ENCODE assay signal across 8 mouse cellular contexts in genomic region chr2:70661715-70662495, GRCm38 (mm10). TPM values are rescaled to one million over a fixed set of nuclear protein-coding genes. Genes with fewer than 3 reads are reported as not detected.
DNase-seq lines count a peak whose midpoint lies in the region; ATAC-seq and TF ChIP-seq lines count a peak whose summit lies in the region.

Gene Gm26558 (minus strand): TSS chr2:70662108.

- H3K9me3 ChIP-seq in heart, embryonic 10.5 days, result no peaks in the 10 kb centered on the region
- no peaks in the 10 kb centered on the region for H3K9me3 ChIP-seq in forebrain, postnatal 0 days (ENCODE audit: low read length)
- H3K9me3 ChIP-seq in limb, embryonic 12.5 days, result no peaks in the 10 kb centered on the region
- H3K9me3 ChIP-seq in midbrain, embryonic 14.5 days (ENCODE audit: control insufficient read depth, low read length), result no peaks in the 10 kb centered on the region

- peak within 1 kb of the TSS; percentile 99 for H3K27ac ChIP-seq in heart, embryonic 10.5 days
- peak within 1 kb of the TSS; percentile 86 for H3K27ac ChIP-seq in forebrain, postnatal 0 days (ENCODE audit: low read depth, low read length)
- peak within 1 kb of the TSS; percentile 91 for H3K27ac ChIP-seq in limb, embryonic 12.5 days
- peak within 1 kb of the TSS; percentile 89 for H3K27ac ChIP-seq in midbrain, embryonic 14.5 days (replicated peaks; ENCODE audit: low read depth, low read length)

- peaks cover 55% of the 10 kb centered on the region for H3K79me2 ChIP-seq in C2C12 (ENCODE audit: control insufficient read depth, insufficient read depth)

- peak within 1 kb of the TSS; percentile 84 for H3K4me2 ChIP-seq in forebrain, postnatal 0 days (ENCODE audit: low read depth)
- H3K4me2 ChIP-seq in limb, embryonic 12.5 days, result peak within 1 kb of the TSS; percentile 84
- peak within 1 kb of the TSS; percentile 78 for H3K4me2 ChIP-seq in midbrain, embryonic 14.5 days (ENCODE audit: low read length)

- intact Hi-C loops in heart, postnatal 10 days (cut with DNase I), result no loop called here

- under 1% methylated on average over 54 of the region's 54 CpGs for WGBS in heart, embryonic 10.5 days
- 2% methylated on average over 47 of the region's 54 CpGs for WGBS in forebrain, postnatal 0 days
- under 1% methylated on average over 54 of the region's 54 CpGs for WGBS in limb, embryonic 12.5 days
- WGBS in midbrain, embryonic 14.5 days, result under 1% methylated on average over 54 of the region's 54 CpGs

- H3K36me3 ChIP-seq in heart, embryonic 10.5 days, result peaks cover 9% of the 10 kb centered on the region; the same call in 1 of the 2 replicates
- H3K36me3 ChIP-seq in C2C12 (ENCODE audit: control insufficient read depth, insufficient read depth), result peaks cover 17% of the 10 kb centered on the region
- H3K36me3 ChIP-seq in forebrain, postnatal 0 days (ENCODE audit: insufficient read depth), result no peaks in the 10 kb centered on the region
- H3K36me3 ChIP-seq in limb, embryonic 12.5 days, result peaks cover 14% of the 10 kb centered on the region
- no peaks in the 10 kb centered on the region for H3K36me3 ChIP-seq in midbrain, embryonic 14.5 days (ENCODE audit: control insufficient read depth, insufficient read depth, low read length)

- H3K4me1 ChIP-seq in heart, embryonic 10.5 days, result peaks cover 18% of the 10 kb centered on the region
- H3K4me1 ChIP-seq in forebrain, postnatal 0 days (ENCODE audit: insufficient read depth), result peaks cover 12% of the 10 kb centered on the region; the same call in 1 of the 2 replicates
- peaks cover 16% of the 10 kb centered on the region for H3K4me1 ChIP-seq in limb, embryonic 12.5 days (replicated peaks)
- peaks cover 11% of the 10 kb centered on the region for H3K4me1 ChIP-seq in midbrain, embryonic 14.5 days (ENCODE audit: control insufficient read depth, insufficient read depth, low read length)

- 0 out of 2 replicates have a peak, but pooled peaks cover 4% of the 10 kb centered on the region for H3K27me3 ChIP-seq in heart, embryonic 10.5 days (ENCODE audit: insufficient read depth, poor library complexity, severe bottlenecking)
- peaks cover 8% of the 10 kb centered on the region for H3K27me3 ChIP-seq in C2C12 (ENCODE audit: control insufficient read depth, insufficient read depth, insufficient read length)
- no peaks in the 10 kb centered on the region for H3K27me3 ChIP-seq in forebrain, postnatal 0 days (ENCODE audit: insufficient read depth, low read length)
- H3K27me3 ChIP-seq in limb, embryonic 12.5 days, result no peaks in the 10 kb centered on the region; the same call in 1 of the 2 replicates
- H3K27me3 ChIP-seq in midbrain, embryonic 14.5 days (ENCODE audit: control insufficient read depth, insufficient read depth, low read length), result no peaks in the 10 kb centered on the region

- H3K4me3 ChIP-seq in heart, embryonic 10.5 days, result peak within 1 kb of the TSS; percentile 97
- H3K4me3 ChIP-seq in C2C12 (ENCODE audit: insufficient read depth, poor library complexity, severe bottlenecking), result peak within 1 kb of the TSS; percentile 96
- peak within 1 kb of the TSS; percentile 97 for H3K4me3 ChIP-seq in forebrain, postnatal 0 days (ENCODE audit: low read depth, low read length)
- H3K4me3 ChIP-seq in limb, embryonic 12.5 days (replicated peaks), result peak within 1 kb of the TSS; percentile 90
- H3K4me3 ChIP-seq in midbrain, embryonic 14.5 days (replicated peaks; ENCODE audit: low read depth, low read length), result peak within 1 kb of the TSS; percentile 90

- peaks cover 52% of the 10 kb centered on the region for H3K79me3 ChIP-seq in C2C12 (ENCODE audit: low read depth)

- peak; percentile 61 for ATAC-seq in forebrain, postnatal 0 days
- ATAC-seq in limb, embryonic 12.5 days (ENCODE audit: insufficient number of reproducible peaks, insufficient read depth, low FRiP score, low TSS enrichment, low read depth), result peak; percentile 72
- ATAC-seq in midbrain, embryonic 14.5 days (ENCODE audit: low FRiP score, low TSS enrichment), result peak; percentile 75

- peak; percentile 85 for DNase-seq in heart, embryonic 10.5 days (ENCODE audit: low spot score)
- no peak for DNase-seq in heart, postnatal 10 days
- peak; percentile 42 for DNase-seq in c-Kit-positive CD71-positive TER-119-positive erythroid progenitor cells, embryonic 14.5 days (ENCODE audit: low spot score)
- no peak for DNase-seq in forebrain, postnatal 0 days
- DNase-seq in midbrain, embryonic 14.5 days, result no peak
- no peak for DNase-seq in MN1 (ENCODE audit: low spot score)

- H3ac ChIP-seq in C2C12 (ENCODE audit: control insufficient read depth, insufficient read length, low read depth), result peak within 1 kb of the TSS; percentile 84

- peak within 1 kb of the TSS; percentile 91 for H3K9ac ChIP-seq in forebrain, postnatal 0 days
- peak within 1 kb of the TSS; percentile 96 for H3K9ac ChIP-seq in limb, embryonic 12.5 days (replicated peaks)
- H3K9ac ChIP-seq in midbrain, embryonic 14.5 days (replicated peaks; ENCODE audit: low read length), result peak within 1 kb of the TSS; percentile 91

- TF ChIP-seq CTCF in C2C12 (IDR thresholded peaks at IDR 0.05; ENCODE audit: control insufficient read depth, insufficient read depth, insufficient read length), result no peak
- TF ChIP-seq CTCF in forebrain, postnatal 0 days (IDR thresholded peaks at IDR 0.05; ENCODE audit: low read depth), result no peak

TF ChIP-seq in C2C12, 6 proteins besides CTCF, POLR2A, EP300 and RAD21:
- TF ChIP-seq USF1 (IDR thresholded peaks at IDR 0.05; ENCODE audit: low read depth), result no peak
- TF ChIP-seq MYOD1 (IDR thresholded peaks at IDR 0.05; ENCODE audit: control insufficient read depth, insufficient read length, low read depth), result no peak
- no peak for TF ChIP-seq CEBPB (IDR thresholded peaks at IDR 0.05; ENCODE audit: low read depth)

RNA-seq across cellular contexts. Expression of gene Gm26558, which starts in this region (rescaled TPM):
- 3.8 and 4.6 TPM in 2 replicates for polyA plus RNA-seq in heart, embryonic 10.5 days (2016; fragmentation: Nextera tagmentation; extraction: Ambion mirVana)
- total RNA-seq in heart, postnatal 10 days (2021), result under 1 TPM in 1 of 2 experiments, not detected in 1; 0.32 TPM
- 3.5 TPM for polyA plus RNA-seq in C2C12 (2012; fragmentation: generic; extraction: Trizol)
- 1.9 TPM in 1 of 2 replicates, not detected in the other for total RNA-seq in forebrain, postnatal 0 days (2014; rRNA removed)
- 3.4 and 4.2 TPM in 2 replicates for polyA plus RNA-seq in forebrain, postnatal 0 days (2015; fragmentation: Nextera tagmentation; extraction: Ambion mirVana)
- polyA plus RNA-seq in limb, embryonic 12.5 days (2016; fragmentation: Nextera tagmentation; extraction: Ambion mirVana), result 5.2 and 5.9 TPM in 2 replicates
- polyA plus RNA-seq in midbrain, embryonic 14.5 days (2014; fragmentation: Nextera tagmentation; extraction: Ambion mirVana), result 4.3 and 6.2 TPM in 2 replicates

Comparison
In these comparisons a context has a peak if more than half of its experiments do, and no peak if none do; other contexts are left out.
1. DNase-seq: peak in heart, embryonic 10.5 days (single experiment) and c-Kit-positive CD71-positive TER-119-positive erythroid progenitor cells, embryonic 14.5 days (single experiment); none in heart, postnatal 10 days (0 of 2), forebrain, postnatal 0 days (single experiment), midbrain, embryonic 14.5 days (single experiment) and MN1 (single experiment).
2. Peak in every context shown above with its lines, with median percentiles within 50 percentile points of each other: H3K27ac ChIP-seq, H3K4me3 ChIP-seq, ATAC-seq, H3K4me2 ChIP-seq and H3K9ac ChIP-seq.